Mouse (Mus musculus): ENCODE data around the gene Dcun1d4.
"Not testable (repeated sequence)": the region's sequence is repeated elsewhere in the genome, so short reads cannot be mapped to it uniquely, and the experiment has no call there.

Gene Dcun1d4

GRCm38 (mm10) chr5:73545641-73546040 lies 64.8 kb downstream of the Dcun1d4 start:
- no peak for DNase-seq (ENCODE audit: low spot score in 2 of 2)

DNA sequence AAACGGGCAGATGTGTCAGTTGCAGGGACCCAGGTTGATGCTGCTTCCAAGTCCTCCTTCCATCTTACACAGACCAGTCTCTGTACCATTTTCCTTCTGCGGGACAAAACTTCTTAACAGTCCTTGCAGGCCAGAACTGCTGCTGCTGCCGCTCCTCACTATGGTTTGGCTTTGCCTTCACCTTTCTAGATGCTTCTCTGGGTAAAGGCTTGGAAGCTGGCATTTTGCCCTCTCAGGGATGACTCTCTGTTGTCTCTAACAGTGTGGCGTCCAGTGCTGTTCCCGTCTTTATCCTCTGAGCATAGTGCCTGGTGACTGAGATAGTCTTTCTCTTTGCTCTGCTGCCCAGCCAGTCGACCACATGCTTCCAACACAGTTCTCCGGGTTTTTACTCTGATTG lies 66.5 kb downstream of the Dcun1d4 start:
- DNase-seq (ENCODE audit: low spot score in 2 of 2), result no peak

DNA sequence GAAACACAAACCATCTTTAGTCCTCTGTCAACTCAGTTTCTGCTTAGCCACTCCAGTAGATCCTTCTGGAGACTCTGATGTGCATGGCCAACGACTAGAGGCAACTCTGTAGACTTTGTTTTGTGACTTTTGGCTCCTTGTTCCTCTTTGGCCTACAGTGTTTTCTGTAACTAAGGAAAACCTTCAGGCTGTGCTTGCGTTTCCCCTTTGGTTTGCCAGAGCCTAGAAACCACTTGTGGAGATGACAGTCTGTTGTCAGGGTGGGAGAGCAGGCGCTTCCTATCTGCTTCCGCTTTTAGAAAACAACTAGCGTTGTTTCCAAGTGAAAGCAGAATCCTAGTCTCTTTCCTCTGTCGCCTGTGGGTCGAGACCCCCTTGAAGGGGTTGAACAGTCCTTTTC lies 67.4 kb downstream of the Dcun1d4 start:
- no peak for DNase-seq (ENCODE audit: low spot score in 2 of 2)

DNA sequence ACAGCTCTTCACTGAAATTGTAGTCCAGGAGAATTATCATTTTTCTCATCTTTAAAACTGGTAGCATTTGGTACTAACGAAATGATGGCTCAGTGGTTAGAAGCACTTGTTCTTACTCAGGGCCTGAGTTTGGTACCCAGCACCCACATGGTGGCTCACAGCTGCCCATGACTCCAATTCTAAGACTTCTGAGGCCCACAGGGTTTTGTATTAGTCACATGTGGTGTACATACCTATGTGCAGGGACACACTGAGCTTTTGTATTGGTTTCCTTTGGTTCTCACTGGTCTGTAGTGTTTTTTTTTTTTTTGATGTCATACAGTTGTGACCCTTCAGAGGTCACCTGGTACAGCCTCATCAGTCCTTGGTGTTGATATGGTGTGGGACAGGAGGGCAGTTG lies 68.0 kb downstream of the Dcun1d4 start:
- no peak for DNase-seq (ENCODE audit: low spot score in 2 of 2)

DNA sequence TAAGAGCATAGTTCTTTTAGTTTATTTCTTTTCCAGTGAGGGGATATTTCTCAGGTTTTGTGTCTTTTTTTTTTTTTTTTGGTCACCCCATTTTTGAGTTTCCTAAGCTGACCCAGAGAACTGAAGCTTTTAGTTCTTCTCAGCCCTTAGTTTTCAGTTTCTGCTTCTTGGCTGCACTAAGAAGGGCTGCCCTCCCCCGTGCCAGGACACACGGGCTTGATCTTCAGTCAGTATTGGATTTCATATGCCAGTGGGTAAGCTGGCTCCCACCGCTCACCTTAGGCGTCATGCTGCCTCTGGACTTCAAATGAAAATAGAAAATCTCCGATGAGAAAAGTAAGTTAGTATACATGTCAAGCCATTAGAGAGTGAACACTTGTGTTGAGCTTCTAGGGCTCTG lies 71.0 kb downstream of the Dcun1d4 start:
- no peak for DNase-seq (ENCODE audit: low spot score in 2 of 2)

GRCm38 (mm10) chr5:73553903-73554302 lies 73.1 kb downstream of the Dcun1d4 start:
- DNase-seq (ENCODE audit: low spot score in 2 of 2), result no peak

GRCm38 (mm10) chr5:73555096-73555852 lies 74.5 kb downstream of the Dcun1d4 start:
- DNase-seq (ENCODE audit: low spot score in 2 of 2), result no peak

DNA sequence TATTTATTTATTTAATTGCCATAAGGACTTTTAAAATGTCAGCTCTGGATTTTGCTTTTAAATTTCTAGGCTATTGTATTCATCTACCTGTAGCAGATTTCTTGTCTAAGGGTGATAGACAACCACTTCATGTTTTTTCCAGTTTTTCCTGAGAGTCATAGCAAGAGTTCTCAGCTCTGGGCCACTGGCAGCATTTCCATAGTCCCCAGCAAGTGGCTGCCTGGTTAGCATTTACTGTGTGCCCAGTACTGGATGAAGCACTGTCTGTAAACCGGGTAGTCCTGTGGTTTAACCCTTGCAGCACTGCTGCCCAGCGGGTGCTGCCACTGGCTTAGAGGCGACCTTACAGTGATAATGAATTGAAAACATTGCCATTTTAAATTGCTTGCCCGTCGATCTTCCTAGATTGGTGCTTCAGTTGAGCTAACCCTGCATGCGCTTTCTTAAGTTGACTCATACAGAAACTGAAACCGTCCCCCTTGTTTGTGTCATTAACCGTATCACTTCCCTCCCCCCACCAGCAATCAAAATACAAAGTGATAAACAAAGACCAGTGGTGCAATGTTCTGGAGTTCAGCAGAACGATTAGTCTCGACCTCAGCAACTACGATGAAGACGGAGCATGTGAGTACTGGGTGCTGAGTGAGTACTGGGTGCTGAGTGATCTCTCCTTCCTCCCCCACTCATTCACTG lies 76.1 kb downstream of the Dcun1d4 start:
- no peak for DNase-seq (ENCODE audit: low spot score in 2 of 2)

DNA sequence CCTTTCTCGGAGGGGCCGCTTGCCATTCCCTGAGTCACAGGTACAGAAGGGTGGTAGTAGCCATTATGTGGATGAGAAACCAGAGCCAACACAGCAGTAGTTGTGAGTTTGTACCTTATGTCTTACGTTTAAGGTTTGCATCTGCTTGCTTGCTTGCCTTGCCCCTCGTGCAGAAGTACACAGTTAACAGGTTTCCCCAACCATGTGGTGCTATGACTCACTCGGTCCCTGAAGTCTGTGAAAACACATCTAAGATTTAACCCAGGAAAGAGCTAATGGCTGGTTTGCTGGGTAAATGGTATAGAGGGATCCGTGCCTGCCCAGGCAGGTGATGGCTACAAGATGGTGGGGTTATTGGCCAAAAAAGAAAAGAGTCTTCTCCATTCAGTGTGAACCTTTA lies 78.0 kb downstream of the Dcun1d4 start:
- DNase-seq (ENCODE audit: low spot score in 2 of 2), result no peak

DNA sequence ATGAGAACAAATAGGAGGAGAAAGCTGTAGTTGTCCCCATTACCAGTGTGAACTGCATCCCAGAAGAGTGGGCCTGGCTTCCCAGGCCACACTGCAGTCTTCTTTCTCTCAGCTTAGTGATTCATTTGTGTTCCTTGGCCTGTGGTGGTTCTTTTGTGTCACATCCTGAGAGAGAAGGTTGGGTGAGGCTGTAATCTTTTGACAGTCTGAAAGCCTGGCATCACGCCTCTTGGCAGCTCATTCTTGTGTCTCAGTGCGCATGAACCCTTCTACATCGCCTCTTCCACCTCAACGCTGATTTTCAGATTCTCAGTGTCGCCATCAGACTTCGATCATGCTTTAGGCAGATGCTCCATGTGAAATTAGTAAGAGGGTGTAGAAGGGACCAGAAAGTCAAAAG lies 83.2 kb downstream of the Dcun1d4 start:
- no peak for DNase-seq (ENCODE audit: low spot score in 2 of 2)

- no peak for DNase-seq (ENCODE audit: low spot score in 2 of 2)
Observed at GRCm38 (mm10) chr5:73566119-73566518, 85.3 kb downstream of the Dcun1d4 start.

- DNase-seq (ENCODE audit: low spot score in 2 of 2), result peak in 1 of 2 experiments; percentile 1
Observed at GRCm38 (mm10) chr5:73566892-73567291, 86.1 kb downstream of the Dcun1d4 start.

DNA sequence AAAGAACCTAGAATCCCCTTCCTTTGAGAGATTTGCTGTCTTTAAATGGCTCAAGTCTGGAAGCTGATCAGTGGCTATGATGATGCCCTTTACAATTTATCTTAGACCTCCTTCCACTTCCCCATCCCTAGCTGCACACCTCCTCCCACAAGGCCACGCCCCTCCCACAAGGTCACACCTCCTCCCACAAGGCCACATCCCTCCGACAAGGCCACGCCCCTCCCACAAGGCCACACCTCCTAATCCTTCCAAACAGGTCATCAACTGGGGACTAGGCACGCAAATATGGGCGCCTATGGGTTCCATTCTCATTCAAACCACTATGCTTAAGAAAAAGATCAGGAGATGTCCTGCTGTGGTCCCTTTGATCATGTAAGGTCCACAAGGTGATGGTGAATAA lies 88.4 kb downstream of the Dcun1d4 start:
- peak in 1 of 2 experiments; percentile 2 for DNase-seq (ENCODE audit: low spot score in 2 of 2)

DNA sequence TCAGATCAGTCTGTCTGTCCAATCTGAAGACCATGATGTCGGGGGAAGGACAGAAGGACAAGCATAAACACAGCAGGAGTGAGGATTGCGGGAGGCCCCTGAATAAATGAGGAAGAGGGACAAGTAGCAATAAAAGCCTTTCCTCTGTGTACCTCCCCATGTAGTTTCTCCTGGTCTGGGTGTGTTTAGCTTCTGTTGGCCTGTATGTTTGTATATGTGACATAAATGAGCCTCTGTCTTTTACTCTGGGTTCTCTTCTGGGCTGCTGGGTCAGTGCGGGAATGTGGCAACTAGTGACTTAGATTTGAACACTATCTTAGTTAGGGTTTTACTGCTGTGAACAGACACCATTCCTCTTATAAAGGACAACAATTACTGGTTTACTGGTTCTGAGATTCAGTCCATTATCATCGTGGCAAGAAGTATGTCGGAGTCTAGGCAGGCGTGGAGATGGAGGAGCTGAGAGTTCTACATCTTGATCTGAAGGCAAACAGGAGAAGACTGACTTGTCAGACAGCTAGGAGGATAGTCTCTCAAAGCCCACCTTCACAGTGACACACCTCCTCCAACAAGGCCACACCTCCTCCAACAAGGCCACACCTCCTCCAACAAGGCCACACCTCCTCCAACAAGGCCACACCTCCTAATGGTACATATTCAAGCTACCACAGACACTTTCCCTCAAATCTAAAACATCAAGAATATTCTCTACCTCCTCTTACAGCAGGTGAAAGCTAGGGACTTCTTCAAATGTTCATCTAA lies 90.8 kb downstream of the Dcun1d4 start:
- no peak for DNase-seq (ENCODE audit: low spot score in 2 of 2)

GRCm38 (mm10) chr5:73572846-73573245 lies 92.0 kb downstream of the Dcun1d4 start:
- DNase-seq (ENCODE audit: low spot score in 2 of 2), result no peak

- no peak for DNase-seq (ENCODE audit: low spot score in 2 of 2)
Observed at GRCm38 (mm10) chr5:73573789-73574188, 93.0 kb downstream of the Dcun1d4 start.

- no peak for DNase-seq (ENCODE audit: low spot score in 2 of 2)
Observed at GRCm38 (mm10) chr5:73574616-73575015, 93.8 kb downstream of the Dcun1d4 start.

DNA sequence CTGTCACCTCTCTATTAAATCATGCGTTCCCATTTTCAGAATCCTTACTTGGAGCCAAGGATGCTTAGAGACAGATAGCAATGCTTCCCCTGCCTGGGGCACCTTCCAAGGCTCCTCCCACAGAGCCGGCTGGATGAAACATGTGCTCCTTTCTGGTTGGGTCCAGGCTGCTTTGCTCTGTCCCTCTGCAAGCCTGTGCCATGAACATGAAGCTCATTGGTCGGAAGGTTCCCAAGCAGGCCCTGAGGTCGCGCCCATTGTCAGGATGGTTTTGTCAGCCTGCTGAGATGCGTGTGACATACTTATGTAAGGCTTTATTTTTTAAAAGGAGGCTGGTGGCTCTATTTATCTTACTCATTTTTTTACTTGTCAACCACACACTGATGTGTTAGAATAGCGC lies 95.9 kb downstream of the Dcun1d4 start:
- DNase-seq (ENCODE audit: low spot score in 2 of 2), result peak in 1 of 2 experiments; percentile 48

GRCm38 (mm10) chr5:73578131-73578530 lies 97.3 kb downstream of the Dcun1d4 start:
- no peak for DNase-seq (ENCODE audit: low spot score in 2 of 2)

DNA sequence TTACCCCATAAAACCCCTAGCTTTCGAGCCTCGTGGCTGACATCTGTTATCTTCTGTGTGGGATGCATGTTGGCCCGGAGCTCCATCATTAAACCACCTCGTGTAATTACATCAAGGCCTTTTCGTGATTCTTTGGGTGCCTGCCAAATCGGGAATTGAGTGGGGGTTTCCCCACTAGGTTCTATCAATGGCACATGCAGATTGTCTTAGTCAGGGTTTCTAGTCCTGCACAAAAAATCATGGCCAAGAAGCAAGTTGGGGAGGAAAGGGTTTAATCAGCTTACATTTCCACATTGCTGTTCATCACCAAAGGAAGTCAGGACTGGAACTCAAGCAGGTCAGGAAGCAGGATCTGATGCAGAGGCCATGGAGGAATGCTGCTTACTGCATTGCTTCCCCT lies 103.2 kb downstream of the Dcun1d4 start:
- DNase-seq (ENCODE audit: low spot score in 2 of 2), result not testable (repeated sequence)

DNA sequence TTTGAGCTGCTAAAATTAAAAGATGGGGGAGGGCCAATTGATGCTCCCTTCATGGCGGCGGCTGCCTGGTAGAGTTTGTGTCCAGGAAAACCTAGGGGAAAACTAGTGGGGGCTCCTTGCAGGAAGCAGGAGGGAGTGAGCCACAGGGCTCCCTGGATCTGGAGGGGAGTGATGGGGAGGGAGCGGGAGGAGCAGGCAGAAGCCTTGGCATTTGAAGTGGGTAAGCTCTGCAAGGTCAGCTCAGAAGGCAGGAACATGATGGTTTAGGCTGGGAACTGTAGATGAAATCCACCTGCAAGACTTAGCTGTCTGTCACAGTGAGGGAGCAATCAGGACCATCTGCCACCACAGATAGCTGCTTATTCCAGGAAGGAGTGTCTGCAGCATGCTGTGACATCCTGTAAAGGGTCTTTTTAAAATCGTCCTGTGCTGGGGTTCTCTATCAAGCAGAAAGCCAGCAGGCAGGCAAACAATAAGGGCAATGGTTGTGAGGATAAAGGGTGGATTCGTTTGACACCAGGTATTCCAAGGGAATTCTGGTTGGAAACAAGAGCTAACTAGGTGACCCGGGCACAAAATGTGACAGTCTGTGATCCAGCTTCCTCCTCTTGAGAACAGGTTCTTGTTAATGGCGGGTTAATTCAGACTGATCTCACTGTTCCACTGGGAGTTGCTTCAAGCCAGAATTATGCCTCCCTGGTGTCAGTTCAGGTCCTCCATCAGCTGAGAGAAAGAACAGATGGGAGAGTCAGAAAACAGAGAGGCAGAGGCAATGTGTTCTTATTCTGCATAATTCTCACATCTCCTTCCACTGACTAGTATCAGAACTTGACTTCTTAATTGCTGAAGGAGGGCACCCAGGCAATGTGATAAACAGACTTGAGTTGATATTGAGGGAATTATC lies 104.7 kb downstream of the Dcun1d4 start:
- DNase-seq (ENCODE audit: low spot score in 2 of 2), result no peak

- no peak for DNase-seq (ENCODE audit: low spot score in 2 of 2)
Observed at GRCm38 (mm10) chr5:73586597-73586996, 105.8 kb downstream of the Dcun1d4 start.

Measured in frontal cortex, postnatal 14 days (tissue).